Mouse (Mus musculus) liver, embryonic 15.5 days (tissue): ENCODE results near the gene Calhm6. TPM values are rescaled to one million over a fixed set of nuclear protein-coding genes. Genes with fewer than 3 reads are reported as not detected.

ENCODE experiments used
- ATAC-seq: fragments of 200-750 bp; cut with Nextera tagmentation; 2 replicates; pipeline ENCODE4 v1.8.0; 2017; ENCODE audit warnings: moderate number of reproducible peaks, mild to moderate bottlenecking, moderate library complexity; ENCODE audit not compliant: insufficient read depth
- H3K27ac ChIP-seq: fragments of 300-500 bp; sonication (generic); replicated peaks from 2 replicates; pipeline ENCODE4 v1.5.1; 2015; ENCODE audit warnings: mild to moderate bottlenecking, inconsistent platforms
- H3K27me3 ChIP-seq: fragments of 300-500 bp; sonication (generic); 2 replicates; pipeline ENCODE4 v1.6.1; 2015; ENCODE audit warnings: mild to moderate bottlenecking, inconsistent platforms
- H3K36me3 ChIP-seq: fragments of 300-500 bp; sonication (generic); replicated peaks from 2 replicates; pipeline ENCODE4 v1.6.1; 2015; ENCODE audit warnings: moderate library complexity, mild to moderate bottlenecking, inconsistent platforms
- H3K4me1 ChIP-seq: fragments of 300-500 bp; sonication (generic); replicated peaks from 2 replicates; pipeline ENCODE4 v1.6.1; 2015; ENCODE audit warnings: inconsistent platforms
- H3K4me2 ChIP-seq: fragments of 300-500 bp; sonication (generic); 2 replicates; pipeline ENCODE4 v1.6.1; 2015; ENCODE audit warnings: moderate library complexity, mild to moderate bottlenecking, inconsistent platforms
- H3K4me3 ChIP-seq: fragments of 300-500 bp; sonication (generic); replicated peaks from 2 replicates; pipeline ENCODE4 v1.5.1; 2015; ENCODE audit warnings: mild to moderate bottlenecking, inconsistent platforms
- H3K9ac ChIP-seq: fragments of 300-500 bp; sonication (generic); 2 replicates; pipeline ENCODE4 v1.6.1; 2015; ENCODE audit warnings: moderate library complexity, mild to moderate bottlenecking, inconsistent platforms
- H3K9me3 ChIP-seq: fragments of 300-500 bp; sonication (generic); replicated peaks from 2 replicates; pipeline ENCODE4 v1.6.1; 2016; ENCODE audit warnings: inconsistent platforms
- WGBS: fragments of 180-500 bp; shearing (Covaris S2); methylation state at CpG from one replicate; pipeline ENCODE4 v1.1.7; 2015; ENCODE audit warnings: mixed read lengths; ENCODE audit not compliant: insufficient replicate concordance; 5-methylcytosine and 5-hydroxymethylcytosine counted together
- polyA plus RNA-seq: library from polyadenylated mRNA; unstranded; fragments of >200 nt; fragmentation: Nextera tagmentation; extraction: Ambion mirVana; gene quantifications from 2 replicates; pipeline ENCODE4 v1.2.1, GENCODE M21; 2015

Gene Calhm6
- polyA plus RNA-seq, 1 experiment from 2014 or later, result 2.1 TPM

DNA sequence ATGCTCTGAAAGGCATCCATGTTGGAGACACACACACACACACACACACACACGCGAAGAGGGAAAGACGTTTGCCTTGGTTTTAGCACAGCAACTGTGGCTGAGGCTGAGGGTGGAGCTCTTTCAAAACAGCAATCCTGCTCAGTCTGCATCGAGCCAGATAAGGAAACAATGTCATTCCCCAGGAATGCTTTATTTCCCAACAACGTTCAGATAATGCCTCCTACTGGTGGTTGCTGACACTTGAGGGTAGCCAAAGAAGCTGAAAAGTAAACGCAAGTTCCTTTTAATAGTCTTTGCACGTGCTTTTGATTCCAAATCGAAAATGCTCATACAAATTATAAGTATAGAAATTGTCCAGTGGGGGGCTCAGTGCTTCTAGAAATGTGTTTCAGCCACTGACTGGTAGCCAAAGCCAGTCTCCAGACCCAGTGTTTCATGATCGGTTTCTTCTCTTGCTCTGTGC is 31.3 kb downstream of the Calhm6 start, which contains the start of gene Calhm5:
Calhm5 (minus strand) TSS at position 102 of the 466 bp plus-strand sequence.
- Histone ChIP-seq H3K4me1 (no peaks in the 10 kb centered on the region), H3K27me3 (no peaks in the 10 kb centered on the region), H3K4me3 (no peak within 1 kb of the TSS), H3K27ac (no peak within 1 kb of the TSS), H3K9ac (no peak within 1 kb of the TSS), H3K36me3 (no peaks in the 10 kb centered on the region), H3K4me2 (peak within 1 kb of the TSS; percentile 18; the same call in 1 of the 2 replicates), H3K9me3 (no peaks in the 10 kb centered on the region)
- ATAC-seq, result no peak
- 8% methylated on average over 9 of the region's 9 CpGs for WGBS

DNA sequence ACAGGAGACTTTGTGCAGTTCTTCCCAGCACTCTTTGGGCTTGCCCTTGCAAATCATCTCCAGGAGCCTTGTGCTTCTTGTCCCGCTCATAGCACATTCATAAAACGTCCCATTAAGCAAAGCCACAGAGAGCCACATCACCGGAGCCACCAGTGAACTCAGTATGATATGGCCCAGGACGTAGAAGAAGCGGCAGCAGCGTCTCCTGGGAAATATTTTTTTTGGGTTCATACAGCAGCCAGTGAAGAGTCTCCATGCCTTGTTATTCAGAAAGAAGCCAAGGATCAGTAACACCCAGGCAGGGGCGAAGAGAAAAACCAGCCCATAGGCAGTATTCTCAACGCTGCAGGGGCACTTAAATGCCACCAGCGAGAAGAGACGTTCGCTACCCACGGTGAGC is 31.8 kb downstream of the Calhm6 start:
- H3K36me3 ChIP-seq, result no peaks in the 10 kb centered on the region
- H3K9ac ChIP-seq, result no peak overlapping the region
- H3K4me1 ChIP-seq, result no peaks in the 10 kb centered on the region
- H3K27ac ChIP-seq, result no peak overlapping the region
- peak overlapping the region; percentile 18; the same call in 1 of the 2 replicates for H3K4me2 ChIP-seq
- H3K9me3 ChIP-seq, result no peaks in the 10 kb centered on the region
- no peaks in the 10 kb centered on the region for H3K27me3 ChIP-seq
- WGBS, result 54% methylated on average over 12 of the region's 12 CpGs
- no peak overlapping the region for H3K4me3 ChIP-seq
- ATAC-seq, result no peak

- H3K4me1 ChIP-seq, result no peaks in the 10 kb centered on the region
- H3K9me3 ChIP-seq, result no peaks in the 10 kb centered on the region
- WGBS, result 60% methylated on average over 2 of the region's 2 CpGs
- ATAC-seq, result no peak
- H3K36me3 ChIP-seq, result no peaks in the 10 kb centered on the region
- no peak overlapping the region for H3K27ac ChIP-seq
- H3K4me3 ChIP-seq, result no peak overlapping the region
- H3K9ac ChIP-seq, result no peak overlapping the region
- no peaks in the 10 kb centered on the region for H3K27me3 ChIP-seq
- H3K4me2 ChIP-seq, result no peak overlapping the region
Observed at GRCm38 (mm10) chr10:34095147-34095546, 32.6 kb downstream of the Calhm6 start.

DNA sequence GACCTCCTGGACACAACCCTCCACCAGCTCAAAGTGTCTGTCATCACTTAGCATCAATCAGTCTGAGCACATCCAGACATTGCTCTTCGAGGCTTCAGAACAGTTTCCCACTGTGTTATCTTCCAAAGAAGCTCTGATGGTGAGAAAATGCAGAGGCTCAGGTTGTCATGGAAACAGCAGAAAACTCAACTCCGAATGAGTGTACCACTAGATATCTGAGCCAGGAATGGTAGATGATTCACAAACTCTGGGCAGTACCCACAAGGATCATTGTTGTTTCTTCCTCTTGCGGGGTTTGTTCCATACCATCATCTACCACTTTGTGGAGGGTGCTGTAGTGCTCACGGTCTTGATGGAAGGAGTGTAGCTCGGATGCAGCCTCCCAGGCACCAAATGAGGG is 35.9 kb downstream of the Calhm6 start:
- Histone ChIP-seq H3K27ac (no peak overlapping the region), H3K4me3 (no peak overlapping the region), H3K4me2 (no peak overlapping the region), H3K36me3 (no peaks in the 10 kb centered on the region), H3K9me3 (no peaks in the 10 kb centered on the region), H3K27me3 (no peaks in the 10 kb centered on the region), H3K9ac (no peak overlapping the region), H3K4me1 (no peaks in the 10 kb centered on the region)
- ATAC-seq, result no peak
- 51% methylated on average over 5 of the region's 5 CpGs for WGBS

DNA sequence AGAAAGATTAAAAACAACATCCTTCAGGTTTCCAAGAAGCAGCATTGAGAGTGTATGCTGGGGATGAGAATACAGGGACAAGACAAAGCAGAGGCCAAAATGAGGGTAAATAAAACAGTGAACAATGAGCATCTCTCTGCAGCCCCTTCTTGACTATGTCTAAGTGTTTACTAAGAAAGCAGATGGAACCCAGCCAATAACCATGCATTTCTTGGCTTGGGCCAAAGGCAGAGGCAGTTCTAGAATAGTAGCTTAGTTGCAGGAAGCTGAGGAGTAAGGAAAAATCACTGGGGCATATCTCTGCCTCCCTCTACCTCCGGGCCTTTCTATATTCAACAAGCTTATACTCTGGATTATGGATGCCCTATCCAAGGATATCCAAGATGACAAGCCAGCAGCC is 37.3 kb downstream of the Calhm6 start:
- no peak overlapping the region for H3K4me2 ChIP-seq
- ATAC-seq, result no peak
- H3K4me1 ChIP-seq, result no peaks in the 10 kb centered on the region
- H3K4me3 ChIP-seq, result no peak overlapping the region
- WGBS, result 46% methylated on average over 1 of the region's 1 CpGs
- H3K9ac ChIP-seq, result no peak overlapping the region
- H3K27ac ChIP-seq, result no peak overlapping the region
- H3K36me3 ChIP-seq, result no peaks in the 10 kb centered on the region
- H3K9me3 ChIP-seq, result no peaks in the 10 kb centered on the region
- no peaks in the 10 kb centered on the region for H3K27me3 ChIP-seq

DNA sequence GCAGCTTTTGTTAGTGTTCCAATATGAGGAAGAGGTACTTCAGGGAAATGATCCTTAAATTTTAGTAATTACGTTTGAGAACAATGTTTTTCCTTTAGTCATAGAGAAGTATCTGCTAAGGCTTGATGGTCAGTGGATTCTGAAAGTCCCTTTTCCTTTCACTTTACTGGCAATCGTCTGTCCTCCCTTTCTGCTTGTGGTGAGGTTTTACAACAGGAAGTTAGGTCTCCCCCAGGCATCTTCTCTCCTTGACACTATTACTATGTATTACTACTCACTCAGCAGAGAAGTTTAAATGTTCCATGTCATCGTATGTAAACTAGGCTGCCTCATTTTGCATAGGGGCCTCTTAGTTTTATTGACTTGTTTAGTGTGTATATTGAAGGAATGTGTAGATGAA is 38.3 kb downstream of the Calhm6 start:
- Histone ChIP-seq H3K9me3 (no peaks in the 10 kb centered on the region), H3K4me3 (no peak overlapping the region), H3K27ac (no peak overlapping the region), H3K4me2 (no peak overlapping the region), H3K27me3 (no peaks in the 10 kb centered on the region), H3K36me3 (no peaks in the 10 kb centered on the region), H3K9ac (no peak overlapping the region), H3K4me1 (no peaks in the 10 kb centered on the region)
- 17% methylated on average over 3 of the region's 3 CpGs for WGBS
- no peak for ATAC-seq

- 53% methylated on average over 2 of the region's 2 CpGs for WGBS
Observed at GRCm38 (mm10) chr10:34088515-34088914, 39.3 kb downstream of the Calhm6 start.

DNA sequence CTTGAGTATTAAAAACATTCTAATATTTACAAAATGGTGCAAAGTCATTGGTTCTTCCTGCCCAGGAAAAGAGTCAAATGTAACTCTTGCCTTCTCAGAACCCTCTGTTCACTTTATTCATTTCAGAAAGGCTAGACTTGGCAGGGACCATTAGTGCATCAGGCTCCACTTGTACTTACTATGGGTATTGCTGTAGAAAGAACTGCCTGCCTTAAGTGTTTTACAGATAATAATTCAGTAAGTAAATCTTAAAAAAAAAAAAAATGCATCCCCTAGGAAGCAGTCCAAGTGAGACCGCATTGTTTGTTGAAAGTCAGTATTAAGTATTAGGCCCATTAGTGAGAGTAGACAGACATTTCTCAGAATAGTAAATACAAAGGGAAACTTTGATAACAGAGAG is 41.3 kb downstream of the Calhm6 start:
- Histone ChIP-seq H3K27me3 (no peaks in the 10 kb centered on the region), H3K27ac (no peak overlapping the region), H3K4me3 (no peak overlapping the region), H3K4me2 (no peak overlapping the region), H3K9me3 (no peaks in the 10 kb centered on the region), H3K4me1 (no peaks in the 10 kb centered on the region), H3K36me3 (no peaks in the 10 kb centered on the region), H3K9ac (no peak overlapping the region)
- WGBS, result 88% methylated on average over 1 of the region's 1 CpGs
- no peak for ATAC-seq

More at GRCm38 (mm10) chr10:34088515-34088914, 39.3 kb downstream of the Calhm6 start:
- H3K4me1 ChIP-seq, result no peaks in the 10 kb centered on the region
- H3K27me3 ChIP-seq, result no peaks in the 10 kb centered on the region
- ATAC-seq, result no peak
- H3K36me3 ChIP-seq, result no peaks in the 10 kb centered on the region
- no peak overlapping the region for H3K9ac ChIP-seq
- no peaks in the 10 kb centered on the region for H3K9me3 ChIP-seq
- no peak overlapping the region for H3K4me3 ChIP-seq
- no peak overlapping the region for H3K27ac ChIP-seq
- no peak overlapping the region for H3K4me2 ChIP-seq

Other genes with a start within 250 kb of the Calhm6 start
- not detected in 2 replicates for gene Rsph4a, start 222.9 kb downstream of the Calhm6 start, polyA plus RNA-seq
- 7.6 and 7.7 TPM in 2 replicates for gene Zup1, start 176.7 kb downstream of the Calhm6 start, polyA plus RNA-seq
- 31.0 and 33.4 TPM in 2 replicates for gene Rwdd1, start 108.4 kb downstream of the Calhm6 start, polyA plus RNA-seq
- gene Trappc3l, start 90.4 kb downstream of the Calhm6 start, polyA plus RNA-seq, result not detected in 2 replicates
- gene Calhm4, start 83.7 kb downstream of the Calhm6 start, polyA plus RNA-seq, result not detected in 2 replicates
- gene Calhm5, start 31.5 kb downstream of the Calhm6 start, polyA plus RNA-seq, result 0.02 and 0.05 TPM in 2 replicates
- 6.1 and 6.6 TPM in 2 replicates for gene Dse, start 79.7 kb upstream of the Calhm6 start, polyA plus RNA-seq
- gene Tspyl1, start 154.2 kb upstream of the Calhm6 start, polyA plus RNA-seq, result 26.2 and 27.2 TPM in 2 replicates
- 0.55 and 0.76 TPM in 2 replicates for gene Tspyl4, start 169.5 kb upstream of the Calhm6 start, polyA plus RNA-seq